Mouse (Mus musculus) liver, embryonic 15.5 days (tissue): ENCODE data around the gene Gm45837. TPM values are rescaled to one million over a fixed set of nuclear protein-coding genes. Genes with fewer than 3 reads are reported as not detected.

Experiments used
- ATAC-seq: fragments of 200-750 bp; cut with Nextera tagmentation; 2 replicates; pipeline ENCODE4 v1.8.0; 2017; ENCODE audit warnings: moderate number of reproducible peaks, mild to moderate bottlenecking, moderate library complexity; ENCODE audit not compliant: insufficient read depth
- H3K27ac ChIP-seq: fragments of 300-500 bp; sonication (generic); replicated peaks from 2 replicates; pipeline ENCODE4 v1.5.1; 2015; ENCODE audit warnings: mild to moderate bottlenecking, inconsistent platforms
- H3K27me3 ChIP-seq: fragments of 300-500 bp; sonication (generic); 2 replicates; pipeline ENCODE4 v1.6.1; 2015; ENCODE audit warnings: mild to moderate bottlenecking, inconsistent platforms
- H3K36me3 ChIP-seq: fragments of 300-500 bp; sonication (generic); replicated peaks from 2 replicates; pipeline ENCODE4 v1.6.1; 2015; ENCODE audit warnings: moderate library complexity, mild to moderate bottlenecking, inconsistent platforms
- H3K4me1 ChIP-seq: fragments of 300-500 bp; sonication (generic); replicated peaks from 2 replicates; pipeline ENCODE4 v1.6.1; 2015; ENCODE audit warnings: inconsistent platforms
- H3K4me2 ChIP-seq: fragments of 300-500 bp; sonication (generic); 2 replicates; pipeline ENCODE4 v1.6.1; 2015; ENCODE audit warnings: moderate library complexity, mild to moderate bottlenecking, inconsistent platforms
- H3K4me3 ChIP-seq: fragments of 300-500 bp; sonication (generic); replicated peaks from 2 replicates; pipeline ENCODE4 v1.5.1; 2015; ENCODE audit warnings: mild to moderate bottlenecking, inconsistent platforms
- H3K9ac ChIP-seq: fragments of 300-500 bp; sonication (generic); 2 replicates; pipeline ENCODE4 v1.6.1; 2015; ENCODE audit warnings: moderate library complexity, mild to moderate bottlenecking, inconsistent platforms
- H3K9me3 ChIP-seq: fragments of 300-500 bp; sonication (generic); replicated peaks from 2 replicates; pipeline ENCODE4 v1.6.1; 2016; ENCODE audit warnings: inconsistent platforms
- WGBS: fragments of 180-500 bp; shearing (Covaris S2); methylation state at CpG from one replicate; pipeline ENCODE4 v1.1.7; 2015; ENCODE audit warnings: mixed read lengths; ENCODE audit not compliant: insufficient replicate concordance; 5-methylcytosine and 5-hydroxymethylcytosine counted together
- polyA plus RNA-seq: library from polyadenylated mRNA; unstranded; fragments of >200 nt; fragmentation: Nextera tagmentation; extraction: Ambion mirVana; gene quantifications from 2 replicates; pipeline ENCODE4 v1.2.1, GENCODE M21; 2015

Gm45837 gene
- polyA plus RNA-seq, 1 experiment from 2014 or later = not detected

DNA sequence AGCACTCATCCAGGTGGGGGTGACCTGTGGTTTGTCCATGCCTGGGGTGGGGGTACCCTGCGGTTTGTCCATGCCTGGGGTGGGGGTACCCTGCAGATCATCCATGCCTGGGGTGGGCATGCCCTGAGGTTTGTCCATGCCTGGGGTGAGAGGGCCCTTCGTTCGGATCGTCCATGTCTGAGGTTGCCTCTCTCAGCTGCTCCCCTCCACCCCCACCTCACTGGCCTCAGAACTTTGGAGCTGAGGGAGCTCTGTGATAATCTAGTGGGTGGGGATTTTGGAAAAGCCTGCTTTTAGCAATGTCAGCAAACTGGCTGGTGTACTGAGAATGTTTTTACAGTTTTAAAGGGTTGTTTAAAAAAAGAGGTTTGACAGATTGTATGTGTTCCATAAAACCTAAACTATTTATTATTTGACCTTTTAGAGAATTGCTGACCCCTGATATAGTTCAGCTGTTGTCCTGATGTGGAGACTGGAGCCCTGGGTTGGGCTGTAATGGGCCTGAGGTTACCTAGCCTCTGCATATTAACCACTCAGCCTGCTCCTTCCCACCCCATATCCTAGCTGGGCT, 18.7 kb upstream of the Gm45837 start:
- H3K27ac ChIP-seq = no peak overlapping the region
- H3K4me2 ChIP-seq = no peak overlapping the region
- WGBS = 78% methylated on average over 4 of the region's 4 CpGs
- H3K4me3 ChIP-seq = no peak overlapping the region
- peaks cover 55% of the 10 kb centered on the region for H3K36me3 ChIP-seq
- no peaks in the 10 kb centered on the region for H3K4me1 ChIP-seq
- no peaks in the 10 kb centered on the region for H3K9me3 ChIP-seq
- no peaks in the 10 kb centered on the region for H3K27me3 ChIP-seq
- no peak overlapping the region for H3K9ac ChIP-seq
- no peak for ATAC-seq

DNA sequence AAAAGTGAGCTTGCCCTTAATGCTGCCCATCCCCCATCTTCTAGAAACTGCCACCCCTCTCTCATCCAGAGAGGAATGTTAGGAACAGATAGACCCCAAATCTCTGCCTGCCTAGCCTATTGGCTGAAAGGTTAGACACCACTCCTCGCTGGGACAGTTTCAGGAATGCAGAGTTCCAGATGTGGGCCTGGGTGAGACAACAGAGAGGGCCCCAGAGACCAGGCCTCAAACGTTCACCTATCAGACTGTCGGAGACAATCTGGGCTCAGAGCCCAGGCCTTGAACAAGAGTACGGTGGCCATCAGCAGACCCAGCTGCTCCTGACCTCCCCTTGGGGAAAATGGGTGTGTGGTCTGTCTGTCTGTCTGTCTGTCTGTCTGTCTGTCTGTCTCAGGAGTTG, 17.7 kb upstream of the Gm45837 start:
- no peaks in the 10 kb centered on the region for H3K27me3 ChIP-seq
- no peak for ATAC-seq
- H3K4me1 ChIP-seq = no peaks in the 10 kb centered on the region
- H3K9me3 ChIP-seq = no peaks in the 10 kb centered on the region
- no peak overlapping the region for H3K4me2 ChIP-seq
- H3K27ac ChIP-seq = 0 out of 2 replicates have a peak overlapping the region, but pooled peaks have one; percentile 19
- H3K36me3 ChIP-seq = peaks cover 56% of the 10 kb centered on the region
- 67% methylated on average over 4 of the region's 4 CpGs for WGBS
- H3K4me3 ChIP-seq = no peak overlapping the region
- no peak overlapping the region for H3K9ac ChIP-seq

DNA sequence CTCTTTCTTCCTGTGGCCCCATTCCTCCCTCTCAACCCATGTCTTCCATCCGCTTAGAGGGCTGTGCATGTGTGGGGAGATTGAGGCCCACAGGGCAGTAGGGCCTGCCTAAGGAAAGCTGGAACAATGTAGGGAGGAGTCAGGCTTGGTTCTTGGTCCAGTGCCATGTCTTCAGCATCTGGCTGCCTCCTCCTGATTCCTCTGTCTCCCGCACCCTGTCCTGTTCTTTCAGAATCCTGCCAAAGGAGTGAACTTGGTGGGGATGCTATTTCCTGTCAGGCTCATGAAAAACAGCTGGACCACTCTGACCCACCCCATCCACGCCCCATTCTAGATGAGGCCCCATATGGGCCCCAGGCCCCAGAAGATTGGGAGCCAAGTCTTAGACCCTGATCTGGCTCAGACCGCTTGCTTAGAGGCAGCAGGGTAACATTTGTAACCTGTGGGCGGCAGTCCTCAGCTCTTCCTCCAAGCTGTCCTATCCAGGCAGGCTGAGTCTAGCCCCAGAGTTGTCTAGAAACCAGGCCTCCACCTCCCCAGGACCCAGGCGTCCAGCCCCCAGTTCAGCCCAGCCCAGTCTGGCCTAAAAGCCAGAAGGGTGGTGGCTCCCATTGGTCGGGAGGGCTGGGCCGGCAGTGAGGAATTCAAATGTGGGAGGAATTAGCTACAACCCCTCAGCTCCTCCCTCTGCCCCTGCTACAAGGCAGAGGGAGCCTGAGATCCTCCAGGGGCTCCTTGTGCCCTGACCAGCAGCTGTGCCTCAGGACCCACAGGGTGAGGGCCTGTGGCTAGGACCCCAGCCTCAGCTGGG, 16.8 kb upstream of the Gm45837 start:
- Histone ChIP-seq H3K36me3 (peaks cover 56% of the 10 kb centered on the region), H3K27me3 (no peaks in the 10 kb centered on the region), H3K4me1 (no peaks in the 10 kb centered on the region), H3K9ac (no peak overlapping the region), H3K9me3 (no peaks in the 10 kb centered on the region), H3K4me3 (no peak overlapping the region), H3K27ac (0 out of 2 replicates have a peak overlapping the region, but pooled peaks have one; percentile 19), H3K4me2 (no peak overlapping the region)
- 62% methylated on average over 8 of the region's 8 CpGs for WGBS
- peak; percentile 36 for ATAC-seq

DNA sequence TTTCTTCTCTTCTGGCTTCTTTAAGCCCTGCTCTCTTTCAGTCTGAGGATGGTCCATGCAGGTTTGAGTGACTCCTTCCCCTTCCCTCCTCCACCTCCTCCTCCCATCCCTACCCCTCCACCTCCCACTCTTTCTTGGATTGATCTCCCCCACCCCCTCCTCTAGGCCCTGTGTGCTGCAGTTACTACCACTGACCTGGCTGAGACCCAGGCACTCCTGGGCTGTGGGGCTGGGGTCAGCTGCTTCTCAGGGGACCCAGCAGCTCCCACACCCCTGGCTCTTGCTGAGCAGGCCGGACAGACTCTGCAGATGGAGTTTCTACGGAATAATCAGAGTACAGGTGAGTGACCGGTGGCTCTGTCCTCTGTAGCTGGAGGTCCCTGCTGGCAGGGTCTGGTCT, 16.1 kb upstream of the Gm45837 start:
- H3K27me3 ChIP-seq = no peaks in the 10 kb centered on the region
- no peaks in the 10 kb centered on the region for H3K4me1 ChIP-seq
- no peak overlapping the region for H3K4me3 ChIP-seq
- H3K4me2 ChIP-seq = no peak overlapping the region
- 77% methylated on average over 3 of the region's 3 CpGs for WGBS
- no peak for ATAC-seq
- H3K9me3 ChIP-seq = no peaks in the 10 kb centered on the region
- H3K27ac ChIP-seq = no peak overlapping the region
- H3K9ac ChIP-seq = no peak overlapping the region
- H3K36me3 ChIP-seq = peaks cover 55% of the 10 kb centered on the region

DNA sequence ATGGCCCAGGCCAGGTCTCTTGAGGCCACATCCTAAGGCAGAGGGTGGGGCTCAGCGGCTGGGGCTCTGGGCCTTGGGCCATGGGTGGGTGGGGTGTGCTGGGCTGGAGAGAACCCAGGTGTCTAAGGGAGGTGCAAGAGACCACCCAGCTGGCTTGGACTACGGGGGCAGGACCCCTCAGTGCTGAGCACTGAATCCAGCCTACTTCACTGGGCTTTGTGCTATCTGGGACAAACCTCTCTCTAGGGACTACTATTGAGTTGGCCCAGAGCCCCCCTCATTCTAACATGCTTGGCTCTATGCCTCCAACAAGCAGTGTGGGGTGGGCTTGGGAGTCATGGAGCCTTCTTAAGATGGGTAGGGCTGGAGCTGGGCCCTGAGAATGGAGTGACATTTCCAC, 15.2 kb upstream of the Gm45837 start:
- Histone ChIP-seq H3K4me3 (no peak overlapping the region), H3K27me3 (no peaks in the 10 kb centered on the region), H3K27ac (no peak overlapping the region), H3K36me3 (peaks cover 57% of the 10 kb centered on the region), H3K4me2 (no peak overlapping the region), H3K9ac (no peak overlapping the region), H3K9me3 (no peaks in the 10 kb centered on the region), H3K4me1 (no peaks in the 10 kb centered on the region)
- ATAC-seq = no peak
- WGBS = 66% methylated on average over 2 of the region's 2 CpGs

DNA sequence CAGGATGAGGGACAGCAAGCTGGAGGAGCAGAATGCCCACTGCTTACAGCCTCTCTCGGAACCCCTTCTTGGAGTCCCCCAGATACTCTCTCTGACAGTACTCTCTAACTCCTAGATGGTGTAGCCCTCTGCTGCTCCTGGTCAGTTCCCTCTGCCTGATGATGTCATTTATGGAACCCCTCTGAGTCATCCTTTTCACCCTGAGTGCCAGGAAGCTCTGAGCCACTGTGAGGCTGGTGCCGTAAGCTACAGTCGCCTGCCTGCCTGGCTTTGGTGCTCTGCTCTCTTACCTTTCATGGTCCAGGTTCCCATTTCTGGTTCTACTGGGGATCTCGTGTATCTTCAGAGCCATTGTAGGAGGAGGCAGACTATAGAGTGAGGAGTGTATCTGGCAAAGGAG, 13.5 kb upstream of the Gm45837 start:
- Histone ChIP-seq H3K27ac (no peak overlapping the region), H3K36me3 (peaks cover 63% of the 10 kb centered on the region), H3K4me2 (no peak overlapping the region), H3K27me3 (no peaks in the 10 kb centered on the region), H3K9me3 (no peaks in the 10 kb centered on the region), H3K9ac (no peak overlapping the region), H3K4me3 (no peak overlapping the region), H3K4me1 (no peaks in the 10 kb centered on the region)
- 81% methylated on average over 4 of the region's 4 CpGs for WGBS
- no peak for ATAC-seq

DNA sequence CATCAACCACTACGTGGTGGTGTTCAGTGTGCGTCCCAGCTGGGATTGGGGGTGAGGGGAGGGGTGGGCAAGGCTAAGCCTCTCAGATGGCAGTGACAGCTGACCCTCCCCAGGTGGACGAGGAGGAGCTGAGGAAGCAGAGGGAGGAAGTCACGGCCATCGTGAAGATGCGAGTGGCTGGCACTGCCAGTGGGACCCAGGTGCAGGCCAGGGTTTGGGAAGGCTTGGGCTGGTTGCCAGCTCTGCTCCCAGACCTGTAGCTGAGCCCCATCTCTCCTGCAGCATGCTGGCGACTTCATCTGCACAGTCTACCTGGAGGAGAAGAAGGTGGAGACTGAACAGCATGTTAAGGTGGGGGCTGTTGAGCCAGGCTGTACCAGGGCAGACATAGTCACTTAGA, 9.2 kb upstream of the Gm45837 start:
- H3K36me3 ChIP-seq = peaks cover 86% of the 10 kb centered on the region
- H3K27ac ChIP-seq = no peak overlapping the region
- H3K9ac ChIP-seq = no peak overlapping the region
- no peak for ATAC-seq
- H3K4me3 ChIP-seq = no peak overlapping the region
- no peaks in the 10 kb centered on the region for H3K9me3 ChIP-seq
- no peaks in the 10 kb centered on the region for H3K4me1 ChIP-seq
- 79% methylated on average over 7 of the region's 7 CpGs for WGBS
- H3K4me2 ChIP-seq = no peak overlapping the region
- no peaks in the 10 kb centered on the region for H3K27me3 ChIP-seq

DNA sequence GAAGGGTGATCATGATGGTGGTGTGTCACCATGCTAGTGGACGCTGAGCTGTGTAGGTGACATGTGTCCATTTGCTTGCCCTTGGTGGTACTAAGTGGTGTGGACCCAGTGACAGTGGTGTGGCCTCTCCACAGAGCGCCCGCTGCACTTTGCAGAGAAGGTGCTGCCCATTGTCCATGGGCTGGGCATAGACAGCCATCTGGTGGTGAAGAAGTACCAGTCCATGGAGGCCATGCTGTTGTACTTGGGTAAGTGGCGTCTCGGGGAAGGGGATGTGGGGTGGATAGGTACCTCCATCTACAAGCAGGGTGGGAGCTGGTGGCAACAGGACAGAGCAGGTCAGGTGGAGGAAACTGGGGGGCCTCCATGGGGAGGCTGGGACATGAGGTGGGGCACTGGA, 6.9 kb upstream of the Gm45837 start:
- no peaks in the 10 kb centered on the region for H3K9me3 ChIP-seq
- ATAC-seq = no peak
- no peak overlapping the region for H3K4me3 ChIP-seq
- H3K27ac ChIP-seq = no peak overlapping the region
- peaks cover 76% of the 10 kb centered on the region for H3K36me3 ChIP-seq
- no peaks in the 10 kb centered on the region for H3K4me1 ChIP-seq
- no peak overlapping the region for H3K4me2 ChIP-seq
- no peaks in the 10 kb centered on the region for H3K27me3 ChIP-seq
- 79% methylated on average over 5 of the region's 5 CpGs for WGBS
- no peak overlapping the region for H3K9ac ChIP-seq

DNA sequence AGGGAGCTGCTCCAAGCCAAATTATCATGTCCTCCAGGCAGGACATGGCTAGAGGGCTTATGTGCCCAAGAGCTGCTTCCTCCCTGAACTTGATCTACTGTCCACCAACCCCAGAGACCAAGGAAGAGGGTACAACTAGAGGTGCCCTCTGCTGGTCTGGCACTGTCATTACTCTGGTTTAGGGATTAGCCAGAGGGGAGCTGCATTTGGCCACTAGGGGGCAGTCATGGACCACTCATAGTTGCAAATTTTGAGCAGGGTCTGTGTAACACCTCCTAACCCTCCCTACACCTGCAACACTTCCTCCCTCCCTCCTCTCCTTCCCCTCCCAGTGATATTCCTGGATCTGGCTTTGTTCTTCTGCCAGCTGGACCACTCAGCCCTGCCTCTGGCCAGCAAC, 2.1 kb downstream of the Gm45837 start:
- peaks cover 12% of the 10 kb centered on the region; the same call in 1 of the 2 replicates for H3K27me3 ChIP-seq
- H3K27ac ChIP-seq = no peak overlapping the region
- H3K4me3 ChIP-seq = no peak overlapping the region
- no peak overlapping the region for H3K4me2 ChIP-seq
- peak; percentile 14; the same call in 1 of the 2 replicates for ATAC-seq
- H3K4me1 ChIP-seq = peaks cover 24% of the 10 kb centered on the region
- peaks cover 25% of the 10 kb centered on the region for H3K36me3 ChIP-seq
- no peak overlapping the region for H3K9ac ChIP-seq
- no peaks in the 10 kb centered on the region for H3K9me3 ChIP-seq

DNA sequence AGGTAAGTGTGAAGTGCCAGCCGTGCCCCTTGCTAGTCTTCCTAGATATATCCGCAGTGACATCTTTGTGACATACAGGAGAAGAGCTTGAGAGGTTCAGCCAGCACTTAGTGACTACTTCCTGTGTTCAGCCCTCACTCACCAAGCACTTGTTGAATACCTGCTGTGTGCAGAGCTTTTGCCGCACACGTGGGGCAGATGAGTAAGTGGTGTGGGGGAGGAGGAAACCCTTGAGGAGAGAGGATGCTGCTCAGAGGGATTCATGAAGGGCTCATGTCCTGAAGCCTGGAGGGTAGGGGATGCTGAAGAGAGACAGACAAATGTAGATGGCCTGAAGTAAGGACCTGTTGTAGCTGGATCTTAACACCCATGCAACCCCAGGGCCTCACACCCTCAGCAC, 3.5 kb downstream of the Gm45837 start:
- 60% methylated on average over 4 of the region's 4 CpGs for WGBS
- no peak overlapping the region for H3K4me3 ChIP-seq
- no peak for ATAC-seq
- peaks cover 22% of the 10 kb centered on the region for H3K27me3 ChIP-seq
- H3K4me2 ChIP-seq = no peak overlapping the region
- H3K36me3 ChIP-seq = peaks cover 11% of the 10 kb centered on the region; the same call in 1 of the 2 replicates
- no peak overlapping the region for H3K27ac ChIP-seq
- peaks cover 24% of the 10 kb centered on the region for H3K4me1 ChIP-seq
- H3K9me3 ChIP-seq = no peaks in the 10 kb centered on the region
- no peak overlapping the region for H3K9ac ChIP-seq

DNA sequence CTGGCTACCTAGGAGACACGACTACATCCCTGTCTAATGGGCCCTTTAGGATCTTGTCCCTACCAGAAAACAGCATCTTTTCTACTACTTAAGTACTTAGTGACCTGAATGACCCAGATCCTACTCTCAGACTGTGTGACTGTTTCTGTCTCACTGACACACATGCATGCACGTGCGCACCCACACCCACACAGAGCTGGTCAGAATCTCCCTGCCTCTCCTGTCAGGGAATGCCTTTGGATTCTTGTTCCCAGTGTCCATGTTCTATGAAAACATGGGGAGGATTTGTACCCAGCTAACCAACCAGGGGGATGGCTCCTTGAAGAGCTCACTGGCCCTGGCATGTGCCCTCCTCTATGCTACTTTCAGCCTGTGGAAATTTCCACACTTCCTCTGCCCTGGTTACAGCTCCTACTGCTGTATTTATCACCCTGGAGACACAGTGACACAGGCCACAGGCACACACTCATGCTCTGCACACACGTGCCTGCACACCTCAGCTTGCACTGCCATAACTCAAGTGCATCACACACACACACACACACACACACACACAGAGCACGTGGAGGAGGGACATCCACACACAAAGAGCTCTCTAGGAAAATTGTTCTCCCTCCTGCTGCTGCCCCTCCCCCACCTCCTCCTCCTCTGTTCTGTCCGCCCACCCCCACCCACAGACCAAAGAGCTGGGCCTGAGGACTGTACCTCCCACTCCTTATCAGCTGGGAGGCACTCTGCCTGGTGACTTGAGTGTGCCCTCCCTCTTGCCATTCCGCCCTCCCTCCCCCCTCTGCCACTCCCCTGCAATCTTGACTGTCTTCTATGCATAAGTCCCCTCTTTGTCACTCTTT, 4.2 kb downstream of the Gm45837 start:
- H3K9ac ChIP-seq = no peak overlapping the region
- peak; percentile 64 for ATAC-seq
- 31% methylated on average over 7 of the region's 7 CpGs for WGBS
- peak overlapping the region; percentile 3; the same call in 1 of the 2 replicates for H3K4me2 ChIP-seq
- no peak overlapping the region for H3K4me3 ChIP-seq
- peaks cover 8% of the 10 kb centered on the region; the same call in 1 of the 2 replicates for H3K36me3 ChIP-seq
- peaks cover 27% of the 10 kb centered on the region for H3K4me1 ChIP-seq
- peaks cover 29% of the 10 kb centered on the region for H3K27me3 ChIP-seq
- H3K9me3 ChIP-seq = no peaks in the 10 kb centered on the region
- H3K27ac ChIP-seq = no peak overlapping the region
